16 mouse cellular contexts compared by ENCODE assay signal in the genomic region with DNA sequence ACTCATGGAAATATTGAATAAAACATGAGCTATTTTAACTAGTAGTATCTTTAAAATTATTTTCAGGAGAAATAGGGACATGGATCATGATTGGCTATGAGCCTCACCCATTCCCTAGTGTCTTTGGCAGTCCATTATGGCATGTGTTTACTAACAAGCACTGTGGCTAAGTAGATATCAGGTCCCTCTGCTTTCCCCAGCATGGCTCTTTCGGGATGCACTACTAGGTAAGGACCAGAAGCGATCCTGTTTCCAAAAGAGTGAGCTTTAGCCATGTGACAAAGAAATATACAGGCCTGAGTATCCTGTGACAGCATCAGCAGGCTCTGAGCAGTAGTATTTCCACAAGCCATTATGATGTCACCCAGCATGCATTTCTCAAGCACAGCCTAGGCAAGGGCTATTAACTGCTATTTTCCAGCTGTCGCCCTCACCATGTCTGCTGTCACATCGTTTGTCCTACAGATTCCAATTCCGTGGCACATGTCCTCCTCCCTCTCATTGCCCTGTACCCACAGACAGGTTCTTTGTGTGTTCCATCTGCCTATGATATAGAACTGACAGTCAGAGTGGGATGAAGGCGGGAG.
DNase-seq lines count a peak whose midpoint lies in the region; ATAC-seq and TF ChIP-seq lines count a peak whose summit lies in the region.
"Had no signal": no experiment of that assay in that cellular context is flagged by ENCODE, and none has a peak within 500 bp of the region (broad histone marks: within the 10 kb centered on the region; RNA-seq: fewer than 3 reads in every experiment).

No protein-coding gene starts in this region.

- WGBS in forebrain, embryonic 13.5 days: 66% methylated on average over 6 of the region's 6 CpGs
- WGBS in forebrain, postnatal 0 days: 56% methylated on average over 6 of the region's 6 CpGs
- 37% methylated on average over 6 of the region's 6 CpGs for WGBS in kidney, postnatal 0 days
- WGBS in embryonic facial prominence, embryonic 14.5 days: 79% methylated on average over 6 of the region's 6 CpGs

- 0 out of 2 replicates have a peak overlapping the region, but pooled peaks have one; percentile 1 for H3K27ac ChIP-seq in forebrain, embryonic 13.5 days
- no peak overlapping the region for H3K27ac ChIP-seq in forebrain, postnatal 0 days (ENCODE audit: low read depth, low read length)
- H3K27ac ChIP-seq in kidney, postnatal 0 days: no peak overlapping the region
- H3K27ac ChIP-seq in embryonic facial prominence, embryonic 14.5 days (replicated peaks; ENCODE audit: low read depth, low read length): no peak overlapping the region
- H3K27ac ChIP-seq: heart, embryonic 13.5 days; limb, embryonic 15.5 days; neural tube, embryonic 12.5 days had no signal

- DNase-seq in forebrain, postnatal 0 days: no peak
- peak; percentile 54 for DNase-seq in kidney, postnatal 0 days (ENCODE audit: low spot score)
- DNase-seq in kidney, adult 8-10 months: no peak
- no peak for DNase-seq in embryonic facial prominence, embryonic 14.5 days (ENCODE audit: low spot score)
- DNase-seq in lung, postnatal 4 days: peak; percentile 7 to 49
- no peak for DNase-seq in gastrocnemius, postnatal 36 days
- DNase-seq: B cell, adult 2 months; cerebellum, adult 11 months; cerebellum, postnatal 36 days; kidney, adult 11 months; liver, postnatal 0 days; thymus, postnatal 36 days had no signal

- intact Hi-C loops in gastrocnemius, postnatal 36 days (cut with DNase I): no loop called here

- H3K27me3 ChIP-seq in forebrain, embryonic 13.5 days: no peaks in the 10 kb centered on the region
- H3K27me3 ChIP-seq in forebrain, postnatal 0 days (ENCODE audit: insufficient read depth, low read length): no peaks in the 10 kb centered on the region
- H3K27me3 ChIP-seq in kidney, postnatal 0 days (ENCODE audit: insufficient read depth, low read length): no peaks in the 10 kb centered on the region
- no peaks in the 10 kb centered on the region for H3K27me3 ChIP-seq in embryonic facial prominence, embryonic 14.5 days (replicated peaks; ENCODE audit: control insufficient read depth, insufficient read depth, low read length)
- H3K27me3 ChIP-seq: heart, embryonic 13.5 days; limb, embryonic 15.5 days; neural tube, embryonic 12.5 days had no signal

- H3K9me3 ChIP-seq in forebrain, embryonic 13.5 days (replicated peaks): no peaks in the 10 kb centered on the region
- no peaks in the 10 kb centered on the region for H3K9me3 ChIP-seq in forebrain, postnatal 0 days (ENCODE audit: low read length)
- H3K9me3 ChIP-seq in kidney, postnatal 0 days (replicated peaks; ENCODE audit: low read length): no peaks in the 10 kb centered on the region
- H3K9me3 ChIP-seq in embryonic facial prominence, embryonic 14.5 days (ENCODE audit: control insufficient read depth, low read length): no peaks in the 10 kb centered on the region
- H3K9me3 ChIP-seq: heart, embryonic 13.5 days; limb, embryonic 15.5 days; neural tube, embryonic 12.5 days had no signal

- no peak overlapping the region for H3K4me3 ChIP-seq in forebrain, embryonic 13.5 days
- H3K4me3 ChIP-seq in forebrain, postnatal 0 days (ENCODE audit: low read depth, low read length): no peak overlapping the region
- no peak overlapping the region for H3K4me3 ChIP-seq in kidney, postnatal 0 days (replicated peaks; ENCODE audit: low read depth, low read length)
- no peak overlapping the region for H3K4me3 ChIP-seq in embryonic facial prominence, embryonic 14.5 days (ENCODE audit: low read depth, low read length)
- H3K4me3 ChIP-seq: heart, embryonic 13.5 days; limb, embryonic 15.5 days; neural tube, embryonic 12.5 days had no signal

- no peak overlapping the region for H3K9ac ChIP-seq in forebrain, embryonic 13.5 days
- no peak overlapping the region for H3K9ac ChIP-seq in forebrain, postnatal 0 days
- H3K9ac ChIP-seq in kidney, postnatal 0 days (ENCODE audit: low read depth, low read length): no peak overlapping the region
- H3K9ac ChIP-seq in embryonic facial prominence, embryonic 14.5 days (ENCODE audit: low read depth, low read length): no peak overlapping the region
- H3K9ac ChIP-seq: heart, embryonic 13.5 days; limb, embryonic 15.5 days; liver, postnatal 0 days; neural tube, embryonic 12.5 days had no signal

- no peaks in the 10 kb centered on the region for H3K36me3 ChIP-seq in forebrain, embryonic 13.5 days (ENCODE audit: poor library complexity, severe bottlenecking)
- H3K36me3 ChIP-seq in forebrain, postnatal 0 days (ENCODE audit: insufficient read depth): no peaks in the 10 kb centered on the region
- no peaks in the 10 kb centered on the region for H3K36me3 ChIP-seq in kidney, postnatal 0 days (ENCODE audit: insufficient read depth, low read length)
- H3K36me3 ChIP-seq in embryonic facial prominence, embryonic 14.5 days (ENCODE audit: control insufficient read depth, insufficient read depth, low read length): no peaks in the 10 kb centered on the region
- H3K36me3 ChIP-seq: heart, embryonic 13.5 days; limb, embryonic 15.5 days; neural tube, embryonic 12.5 days had no signal

- no peak for TF ChIP-seq CTCF in forebrain, postnatal 0 days (IDR thresholded peaks at IDR 0.05; ENCODE audit: low read depth)
- TF ChIP-seq CTCF in kidney, postnatal 0 days (IDR thresholded peaks at IDR 0.05; ENCODE audit: low read depth): no peak

- H3K4me1 ChIP-seq in forebrain, embryonic 13.5 days: peaks cover 14% of the 10 kb centered on the region; the same call in 1 of the 2 replicates
- H3K4me1 ChIP-seq in forebrain, postnatal 0 days (ENCODE audit: insufficient read depth): no peaks in the 10 kb centered on the region
- no peaks in the 10 kb centered on the region for H3K4me1 ChIP-seq in kidney, postnatal 0 days (replicated peaks; ENCODE audit: insufficient read depth, low read length)
- no peaks in the 10 kb centered on the region for H3K4me1 ChIP-seq in embryonic facial prominence, embryonic 14.5 days (ENCODE audit: control insufficient read depth, insufficient read depth, low read length)
- H3K4me1 ChIP-seq: limb, embryonic 15.5 days; neural tube, embryonic 12.5 days had no signal

- H3K4me2 ChIP-seq in forebrain, embryonic 13.5 days: no peak overlapping the region
- no peak overlapping the region for H3K4me2 ChIP-seq in forebrain, postnatal 0 days (ENCODE audit: low read depth)
- no peak overlapping the region for H3K4me2 ChIP-seq in kidney, postnatal 0 days (ENCODE audit: low read length)
- no peak overlapping the region for H3K4me2 ChIP-seq in embryonic facial prominence, embryonic 14.5 days (ENCODE audit: low read depth, low read length)
- H3K4me2 ChIP-seq: heart, embryonic 13.5 days; limb, embryonic 15.5 days; neural tube, embryonic 12.5 days had no signal

- peak; percentile 88 for ATAC-seq in forebrain, embryonic 13.5 days
- no peak; the same call in 1 of the 2 replicates for ATAC-seq in forebrain, postnatal 0 days
- ATAC-seq in kidney, postnatal 0 days (replicated peaks; ENCODE audit: low FRiP score, low read depth): peak; percentile 65; the same call in 1 of the 2 replicates
- ATAC-seq in embryonic facial prominence, embryonic 14.5 days (ENCODE audit: low read depth): 0 out of 2 replicates have a peak, but pooled peaks have one; percentile 6
- ATAC-seq: liver, postnatal 0 days had no signal

Comparison
In these comparisons a context has a peak if more than half of its experiments do, and no peak if none do; other contexts are left out.
1. DNase-seq: peak in kidney, postnatal 0 days (single experiment) and lung, postnatal 4 days (2 of 2); none in forebrain, postnatal 0 days (single experiment), kidney, adult 8-10 months (0 of 2), embryonic facial prominence, embryonic 14.5 days (single experiment) and gastrocnemius, postnatal 36 days (0 of 2).